Mouse (Mus musculus): ENCODE data around the gene Mff. TPM values are rescaled to one million over a fixed set of nuclear protein-coding genes. Genes with fewer than 3 reads are reported as not detected.

The Mff gene
- total RNA-seq, 2 experiments from 2014 or later, result 270 to 353 TPM

GRCm38 (mm10) chr1:82768269-82768668, 43.6 kb downstream of the Mff start, which contains the start of gene Tm4sf20:
Gene Tm4sf20, minus strand, starts transcription at chr1:82768461.
- ATAC-seq (replicated peaks; ENCODE audit: low FRiP score, poor library complexity, severe bottlenecking), result no peak

- ATAC-seq (replicated peaks; ENCODE audit: low FRiP score, poor library complexity, severe bottlenecking), result no peak
These were observed 46.4 kb downstream of the Mff start, which contains the start of gene Gm47791 for GRCm38 (mm10) chr1:82771022-82771586. Gene Gm47791, minus strand, starts transcription at chr1:82771243.

- no peak for ATAC-seq (replicated peaks; ENCODE audit: low FRiP score, poor library complexity, severe bottlenecking)
These were observed 47.7 kb downstream of the Mff start for GRCm38 (mm10) chr1:82772428-82772827.

- ATAC-seq (replicated peaks; ENCODE audit: low FRiP score, poor library complexity, severe bottlenecking), result no peak
These were observed 48.5 kb downstream of the Mff start for GRCm38 (mm10) chr1:82773208-82773607.

GRCm38 (mm10) chr1:82775293-82775692, 50.6 kb downstream of the Mff start:
- no peak for ATAC-seq (replicated peaks; ENCODE audit: low FRiP score, poor library complexity, severe bottlenecking)

GRCm38 (mm10) chr1:82779388-82779966, 54.8 kb downstream of the Mff start:
- no peak for ATAC-seq (replicated peaks; ENCODE audit: low FRiP score, poor library complexity, severe bottlenecking)

- ATAC-seq (replicated peaks; ENCODE audit: low FRiP score, poor library complexity, severe bottlenecking), result no peak
These were observed 58.9 kb downstream of the Mff start for GRCm38 (mm10) chr1:82783559-82783958.

GRCm38 (mm10) chr1:82785546-82785945, 60.9 kb downstream of the Mff start:
- no peak; the same call in 1 of the 2 replicates for ATAC-seq (replicated peaks; ENCODE audit: low FRiP score, poor library complexity, severe bottlenecking)

GRCm38 (mm10) chr1:82787414-82787813, 62.7 kb downstream of the Mff start:
- no peak for ATAC-seq (replicated peaks; ENCODE audit: low FRiP score, poor library complexity, severe bottlenecking)

- no peak for ATAC-seq (replicated peaks; ENCODE audit: low FRiP score, poor library complexity, severe bottlenecking)
These were observed 63.4 kb downstream of the Mff start for GRCm38 (mm10) chr1:82788070-82788469.

- ATAC-seq (replicated peaks; ENCODE audit: low FRiP score, poor library complexity, severe bottlenecking), result no peak
These were observed 66.4 kb downstream of the Mff start for GRCm38 (mm10) chr1:82791105-82791504.

- 0 out of 2 replicates have a peak, but pooled peaks have one; percentile 41 for ATAC-seq (replicated peaks; ENCODE audit: low FRiP score, poor library complexity, severe bottlenecking)
These were observed 67.5 kb downstream of the Mff start for GRCm38 (mm10) chr1:82792238-82792637.

GRCm38 (mm10) chr1:82793110-82793509, 68.4 kb downstream of the Mff start:
- ATAC-seq (replicated peaks; ENCODE audit: low FRiP score, poor library complexity, severe bottlenecking), result no peak

GRCm38 (mm10) chr1:82793986-82794385, 69.3 kb downstream of the Mff start:
- ATAC-seq (replicated peaks; ENCODE audit: low FRiP score, poor library complexity, severe bottlenecking), result no peak

GRCm38 (mm10) chr1:82795211-82795610, 70.5 kb downstream of the Mff start:
- ATAC-seq (replicated peaks; ENCODE audit: low FRiP score, poor library complexity, severe bottlenecking), result no peak

- ATAC-seq (replicated peaks; ENCODE audit: low FRiP score, poor library complexity, severe bottlenecking), result no peak
These were observed 71.2 kb downstream of the Mff start for GRCm38 (mm10) chr1:82795702-82796443.

GRCm38 (mm10) chr1:82797088-82797487, 72.4 kb downstream of the Mff start:
- no peak for ATAC-seq (replicated peaks; ENCODE audit: low FRiP score, poor library complexity, severe bottlenecking)

- ATAC-seq (replicated peaks; ENCODE audit: low FRiP score, poor library complexity, severe bottlenecking), result no peak
These were observed 73.6 kb downstream of the Mff start for GRCm38 (mm10) chr1:82798304-82798703.

GRCm38 (mm10) chr1:82798922-82799321, 74.2 kb downstream of the Mff start:
- no peak for ATAC-seq (replicated peaks; ENCODE audit: low FRiP score, poor library complexity, severe bottlenecking)

- no peak for ATAC-seq (replicated peaks; ENCODE audit: low FRiP score, poor library complexity, severe bottlenecking)
These were observed 76.6 kb downstream of the Mff start for GRCm38 (mm10) chr1:82801105-82801783.

Measured in erythroblast, adult 5-6 weeks (primary cell).